Mouse (Mus musculus) hindbrain, embryonic 11.5 days (tissue): Measurements from ENCODE around the gene Scaf4. TPM values are rescaled to one million over a fixed set of nuclear protein-coding genes. Genes with fewer than 3 reads are reported as not detected.

Source experiments
- ATAC-seq: fragments of 200-750 bp; cut with Nextera tagmentation; 2 replicates; pipeline ENCODE4 v1.8.0; 2017; ENCODE audit warnings: mild to moderate bottlenecking, moderate TSS enrichment, moderate library complexity; ENCODE audit not compliant: low FRiP score
- DNase-seq: peaks from one replicate; pipeline ENCODE4 v3.0.0-alpha.2; 2015; ENCODE audit warnings: low spot score
- H3K27ac ChIP-seq: fragments of 300-500 bp; sonication (generic); 2 replicates; pipeline ENCODE4 v1.5.1; 2014; ENCODE audit warnings: mild to moderate bottlenecking, low read depth, low read length
- H3K27me3 ChIP-seq: fragments of 300-500 bp; sonication (generic); 2 replicates; pipeline ENCODE4 v1.6.1; 2014; ENCODE audit warnings: mild to moderate bottlenecking, low read length, moderate library complexity, mixed read lengths; ENCODE audit not compliant: control insufficient read depth, insufficient read depth
- H3K36me3 ChIP-seq: fragments of 300-500 bp; sonication (generic); 2 replicates; pipeline ENCODE4 v1.6.1; 2014; ENCODE audit warnings: mild to moderate bottlenecking, low read length, moderate library complexity, mixed read lengths; ENCODE audit not compliant: control insufficient read depth, insufficient read depth
- H3K4me1 ChIP-seq: fragments of 300-500 bp; sonication (generic); replicated peaks from 2 replicates; pipeline ENCODE4 v1.6.1; 2014; ENCODE audit warnings: low read length, mixed read lengths; ENCODE audit not compliant: control insufficient read depth, insufficient read depth
- H3K4me2 ChIP-seq: fragments of 300-500 bp; sonication (generic); replicated peaks from 2 replicates; pipeline ENCODE4 v1.6.1; 2014; ENCODE audit warnings: mild to moderate bottlenecking, low read depth, low read length
- H3K4me3 ChIP-seq: fragments of 300-500 bp; sonication (generic); 2 replicates; pipeline ENCODE4 v1.5.1; 2014; ENCODE audit warnings: low read depth, low read length
- H3K9ac ChIP-seq: fragments of 300-500 bp; sonication (generic); 2 replicates; pipeline ENCODE4 v1.6.1; 2014; ENCODE audit warnings: low read depth, low read length
- H3K9me3 ChIP-seq: fragments of 300-500 bp; sonication (generic); 2 replicates; pipeline ENCODE4 v1.6.1; 2016; ENCODE audit warnings: low read length; ENCODE audit not compliant: control insufficient read depth
- WGBS: fragments of 180-500 bp; shearing (Covaris S2); extraction: QIAGEN DNeasy Blood & Tissue Kit; methylation state at CpG from one replicate; pipeline ENCODE4 v1.1.7; 2014; 5-methylcytosine and 5-hydroxymethylcytosine counted together
- polyA plus RNA-seq: library from polyadenylated mRNA; unstranded; fragments of >200 nt; fragmentation: Nextera tagmentation; extraction: Ambion mirVana; gene quantifications from 2 replicates; pipeline ENCODE4 v1.2.1, GENCODE M21; 2014

Gene Scaf4
- 26.4 and 29.6 TPM in 2 replicates for polyA plus RNA-seq

- H3K4me2 ChIP-seq, result peak within 1 kb of the TSS; percentile 89
- DNase-seq (peak; percentile 98), ATAC-seq (peak; percentile 99)
- H3K9me3 ChIP-seq, result no peaks in the 10 kb centered on the region
- under 1% methylated on average over 82 of the region's 123 CpGs for WGBS
- H3K4me3 ChIP-seq, result peak within 1 kb of the TSS; percentile 93
- H3K4me1 ChIP-seq, result peaks cover 2% of the 10 kb centered on the region; the same call in 1 of the 2 replicates
- H3K27ac ChIP-seq, result peak within 1 kb of the TSS; percentile 94
- peak within 1 kb of the TSS; percentile 90 for H3K9ac ChIP-seq
- H3K36me3 ChIP-seq, result no peaks in the 10 kb centered on the region
- H3K27me3 ChIP-seq, result no peaks in the 10 kb centered on the region
Measured at GRCm38 (mm10) chr16:90283905-90284891, at the start of gene Scaf4. Scaf4 (minus strand) TSS chr16:90284503.

GRCm38 (mm10) chr16:90332553-90332952, 48.2 kb upstream of the Scaf4 start:
- H3K9ac ChIP-seq, result no peak overlapping the region
- no peaks in the 10 kb centered on the region for H3K9me3 ChIP-seq
- WGBS, result 78% methylated on average over 6 of the region's 6 CpGs
- ATAC-seq, result no peak
- H3K4me2 ChIP-seq, result no peak overlapping the region
- H3K27ac ChIP-seq, result no peak overlapping the region
- no peaks in the 10 kb centered on the region for H3K36me3 ChIP-seq
- DNase-seq, result no peak
- no peaks in the 10 kb centered on the region for H3K27me3 ChIP-seq
- H3K4me1 ChIP-seq, result no peaks in the 10 kb centered on the region
- H3K4me3 ChIP-seq, result no peak overlapping the region

GRCm38 (mm10) chr16:90330979-90331378, 46.7 kb upstream of the Scaf4 start:
- WGBS, result 89% methylated on average over 6 of the region's 6 CpGs
- Histone ChIP-seq H3K36me3 (no peaks in the 10 kb centered on the region), H3K9ac (no peak overlapping the region), H3K4me2 (no peak overlapping the region), H3K27me3 (no peaks in the 10 kb centered on the region), H3K4me1 (no peaks in the 10 kb centered on the region), H3K4me3 (no peak overlapping the region), H3K9me3 (no peaks in the 10 kb centered on the region), H3K27ac (no peak overlapping the region)
- DNase-seq (no peak), ATAC-seq (no peak)

- WGBS, result 90% methylated on average over 8 of the region's 8 CpGs
- DNase-seq (no peak), ATAC-seq (no peak)
- Histone ChIP-seq H3K27ac (no peak overlapping the region), H3K27me3 (no peaks in the 10 kb centered on the region), H3K9me3 (no peaks in the 10 kb centered on the region), H3K9ac (no peak overlapping the region), H3K4me2 (no peak overlapping the region), H3K36me3 (no peaks in the 10 kb centered on the region), H3K4me3 (no peak overlapping the region), H3K4me1 (no peaks in the 10 kb centered on the region)
Measured at GRCm38 (mm10) chr16:90329511-90329910, 45.2 kb upstream of the Scaf4 start.

- no peaks in the 10 kb centered on the region for H3K36me3 ChIP-seq
- no peak overlapping the region for H3K4me2 ChIP-seq
- no peak overlapping the region for H3K9ac ChIP-seq
- no peak overlapping the region for H3K4me3 ChIP-seq
- 35% methylated on average over 8 of the region's 8 CpGs for WGBS
- no peaks in the 10 kb centered on the region for H3K9me3 ChIP-seq
- no peaks in the 10 kb centered on the region for H3K4me1 ChIP-seq
- H3K27ac ChIP-seq, result no peak overlapping the region
- peak; percentile 53; the same call in 1 of the 2 replicates for ATAC-seq
- peak; percentile 90 for DNase-seq
- H3K27me3 ChIP-seq, result no peaks in the 10 kb centered on the region
Measured at GRCm38 (mm10) chr16:90322850-90323528, 38.7 kb upstream of the Scaf4 start.

- no peak for DNase-seq
Measured at GRCm38 (mm10) chr16:90319321-90319720, 35.0 kb upstream of the Scaf4 start.

GRCm38 (mm10) chr16:90318372-90318926, 34.1 kb upstream of the Scaf4 start:
- Histone ChIP-seq H3K36me3 (no peaks in the 10 kb centered on the region), H3K4me1 (no peaks in the 10 kb centered on the region), H3K27me3 (no peaks in the 10 kb centered on the region), H3K4me3 (no peak overlapping the region), H3K4me2 (no peak overlapping the region), H3K9ac (no peak overlapping the region), H3K27ac (no peak overlapping the region), H3K9me3 (no peaks in the 10 kb centered on the region)
- DNase-seq (no peak), ATAC-seq (no peak)
- 79% methylated on average over 12 of the region's 12 CpGs for WGBS

More at GRCm38 (mm10) chr16:90319321-90319720, 35.0 kb upstream of the Scaf4 start:
- no peaks in the 10 kb centered on the region for H3K4me1 ChIP-seq
- no peak overlapping the region for H3K4me3 ChIP-seq
- H3K4me2 ChIP-seq, result no peak overlapping the region
- no peaks in the 10 kb centered on the region for H3K36me3 ChIP-seq
- no peaks in the 10 kb centered on the region for H3K27me3 ChIP-seq
- WGBS, result 82% methylated on average over 7 of the region's 7 CpGs
- H3K9ac ChIP-seq, result no peak overlapping the region
- no peaks in the 10 kb centered on the region for H3K9me3 ChIP-seq
- H3K27ac ChIP-seq, result no peak overlapping the region
- ATAC-seq, result no peak

GRCm38 (mm10) chr16:90317777-90318176, 33.5 kb upstream of the Scaf4 start:
- ATAC-seq, result no peak
- Histone ChIP-seq H3K27ac (no peak overlapping the region), H3K9ac (no peak overlapping the region), H3K36me3 (no peaks in the 10 kb centered on the region), H3K4me2 (no peak overlapping the region), H3K4me1 (no peaks in the 10 kb centered on the region), H3K27me3 (no peaks in the 10 kb centered on the region), H3K9me3 (no peaks in the 10 kb centered on the region), H3K4me3 (no peak overlapping the region)
- no peak for DNase-seq
- 85% methylated on average over 4 of the region's 4 CpGs for WGBS
